Mouse (Mus musculus): ENCODE measurements around the gene Tle3.

Tle3 gene

DNA sequence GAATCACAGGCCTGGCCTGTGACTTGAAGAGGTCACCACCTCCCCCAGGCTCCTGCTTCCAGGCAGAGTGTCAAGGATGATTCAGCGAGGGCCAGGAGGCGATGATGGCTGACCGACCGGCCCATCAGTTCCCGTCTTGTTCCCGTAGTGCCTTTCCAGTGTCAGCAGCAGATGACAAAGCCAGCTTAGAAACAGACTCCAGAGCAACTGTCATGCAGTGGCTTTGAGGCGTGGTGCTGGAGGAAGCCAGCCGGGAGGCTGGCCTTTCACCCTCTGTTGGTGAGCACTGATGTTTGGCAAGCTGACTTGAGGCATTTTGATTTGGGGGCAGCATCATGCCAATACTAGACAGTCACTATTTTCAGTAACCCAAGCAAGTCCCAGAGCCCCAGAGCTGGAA, 6.3 kb downstream of the Tle3 start:
- DNase-seq, result peak; percentile 30

DNA sequence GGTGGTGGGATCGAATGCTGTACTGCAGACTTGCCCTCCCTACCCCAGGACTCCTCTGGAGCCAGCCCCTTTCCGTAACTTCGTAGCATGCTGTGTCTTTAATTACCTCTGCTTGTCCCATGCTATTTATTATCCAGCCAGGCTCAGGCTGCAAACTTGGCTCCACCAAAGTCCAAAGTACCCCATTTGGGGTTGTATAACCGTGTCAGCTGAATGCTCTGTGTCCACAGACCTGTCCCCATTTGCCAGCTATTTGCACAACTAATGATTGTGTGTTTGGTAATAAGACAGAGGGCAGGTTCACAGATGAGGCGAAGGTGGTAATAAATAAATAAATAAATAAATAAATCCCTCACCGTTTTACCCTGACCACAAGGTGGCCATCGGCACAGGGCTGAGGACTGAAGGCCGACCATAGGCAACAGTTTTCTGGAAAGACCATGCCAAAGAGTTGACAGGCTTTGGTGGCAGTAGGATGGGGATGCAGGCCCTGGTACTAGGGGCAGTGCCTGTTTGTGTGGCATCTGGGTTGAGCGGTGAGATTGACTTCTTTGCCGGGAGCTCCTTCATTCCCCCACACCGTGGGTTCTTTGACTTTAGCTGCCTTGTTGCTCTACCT, 7.0 kb downstream of the Tle3 start:
- DNase-seq, result peak; percentile 86

DNA sequence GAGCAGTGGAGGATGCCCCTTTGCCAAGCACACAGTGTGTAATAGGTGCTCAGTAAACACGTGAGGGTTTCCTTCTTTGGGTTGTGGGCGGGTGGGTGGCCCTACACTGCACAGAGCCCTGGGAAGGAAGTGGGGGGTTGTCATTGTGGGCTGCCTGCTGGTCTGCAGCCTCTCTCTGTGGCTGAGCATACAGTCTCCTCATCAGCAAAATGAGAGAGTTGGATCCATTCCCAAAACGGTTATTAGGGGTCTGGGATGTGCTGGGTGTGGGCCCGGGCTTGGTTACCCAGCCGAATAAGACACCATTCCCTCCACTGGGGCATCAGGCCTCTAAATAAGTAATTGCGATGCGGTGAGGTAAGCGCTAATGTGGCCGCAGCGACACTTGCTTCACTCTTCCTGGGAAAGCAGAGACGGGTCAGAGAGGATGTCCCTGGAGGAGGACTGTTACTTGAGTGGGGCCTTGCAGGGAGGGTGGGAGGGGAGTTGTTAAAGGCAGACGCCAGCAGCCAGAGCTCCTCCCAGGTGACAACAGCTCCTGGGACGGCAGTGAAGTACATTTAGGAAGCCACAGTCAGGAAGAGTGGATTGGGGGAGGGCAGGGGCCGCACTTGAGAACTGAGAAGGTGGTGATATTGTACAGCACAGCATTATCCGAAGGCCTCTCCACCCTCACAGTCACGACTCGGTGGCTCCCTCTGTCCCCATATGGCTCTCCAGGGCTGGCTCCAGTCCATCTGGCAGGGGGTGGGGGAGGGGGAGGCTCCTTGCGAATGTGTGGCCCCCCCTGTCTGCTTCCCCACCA, 8.3 kb downstream of the Tle3 start:
- DNase-seq, result no peak

DNA sequence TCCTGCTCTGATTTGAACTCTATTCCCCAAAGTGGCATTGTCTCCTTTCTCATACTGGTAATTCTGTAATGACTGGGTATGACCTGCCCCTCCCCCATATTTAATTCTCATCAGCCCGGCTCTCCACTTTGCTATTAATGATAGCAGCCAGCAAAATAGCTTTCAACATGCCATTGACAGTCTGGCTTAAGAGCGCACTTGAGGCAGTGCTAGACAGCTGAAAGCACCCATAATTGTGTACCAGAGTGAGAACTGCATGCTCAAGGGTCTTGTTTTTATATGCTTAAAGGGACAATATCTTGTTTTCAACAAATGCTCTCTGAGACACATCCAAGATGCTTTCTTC, 8.9 kb downstream of the Tle3 start:
- no peak for DNase-seq

DNA sequence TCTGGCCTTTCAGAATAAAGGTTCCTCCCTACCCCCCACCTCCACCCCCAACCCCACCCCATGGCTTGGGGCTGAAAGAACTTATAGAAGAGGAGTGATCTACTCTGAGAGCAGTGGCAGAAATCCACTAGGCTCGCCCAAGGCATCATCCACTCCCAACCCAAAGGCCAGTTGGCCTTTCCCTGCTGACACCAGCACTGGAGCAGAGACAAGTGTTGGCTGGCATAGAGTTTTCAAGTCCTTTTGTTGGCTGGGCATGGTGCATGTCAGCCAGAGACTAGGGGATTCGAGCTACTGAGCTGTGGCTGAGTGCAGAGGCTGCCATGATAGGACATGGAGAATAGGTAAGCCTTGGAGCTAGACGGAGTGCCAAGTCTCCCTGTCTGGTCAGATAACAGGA, 9.3 kb downstream of the Tle3 start:
- DNase-seq, result no peak

DNA sequence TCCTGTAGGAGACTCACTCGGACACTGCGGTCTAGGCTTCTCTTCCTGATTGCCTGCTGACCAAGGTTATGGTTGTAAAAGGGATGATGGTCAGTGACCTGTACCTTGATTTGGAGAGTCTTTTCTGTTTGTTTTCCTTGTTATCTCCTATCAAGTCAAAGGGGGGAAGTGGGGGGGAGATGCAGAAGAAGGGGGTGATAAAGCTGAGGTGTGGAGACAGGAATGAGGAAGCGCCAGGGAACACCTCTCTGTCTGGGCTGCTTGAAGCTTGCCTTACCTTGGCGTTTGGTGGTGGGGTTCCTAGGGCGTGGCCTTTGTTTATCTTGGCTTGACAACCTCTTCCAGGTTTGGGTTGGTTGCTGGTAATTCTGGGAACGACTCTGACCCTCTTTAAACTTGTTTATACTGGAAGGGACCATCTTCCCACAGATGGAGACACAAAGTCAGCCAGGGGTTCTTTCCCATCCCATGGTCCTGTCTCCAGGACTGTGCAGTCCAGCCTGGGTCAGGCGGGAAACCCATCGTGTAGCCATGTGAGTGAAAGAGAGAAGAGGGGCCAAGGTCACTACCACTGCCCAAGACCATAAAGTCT, 10.5 kb downstream of the Tle3 start:
- no peak for DNase-seq

DNA sequence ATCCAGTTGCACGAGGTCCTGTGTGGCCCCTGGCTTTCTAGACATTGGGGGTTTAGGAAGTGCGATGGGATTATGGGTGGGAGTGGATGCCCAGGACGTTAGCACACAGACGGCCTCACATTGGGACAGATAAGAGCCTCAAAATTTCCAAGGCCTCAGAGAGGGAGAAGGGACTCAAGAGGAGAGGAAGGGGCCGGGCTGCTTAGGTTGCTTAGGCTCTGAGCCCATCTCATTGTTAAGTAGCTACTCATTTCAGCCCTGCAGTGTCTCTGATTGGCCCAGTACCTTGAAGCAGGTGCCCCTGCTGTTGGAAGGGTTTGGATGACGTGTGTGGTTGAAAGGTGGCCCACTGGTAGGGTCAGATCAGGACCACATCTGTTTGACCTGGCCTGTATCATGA, 11.9 kb downstream of the Tle3 start:
- DNase-seq, result no peak

DNA sequence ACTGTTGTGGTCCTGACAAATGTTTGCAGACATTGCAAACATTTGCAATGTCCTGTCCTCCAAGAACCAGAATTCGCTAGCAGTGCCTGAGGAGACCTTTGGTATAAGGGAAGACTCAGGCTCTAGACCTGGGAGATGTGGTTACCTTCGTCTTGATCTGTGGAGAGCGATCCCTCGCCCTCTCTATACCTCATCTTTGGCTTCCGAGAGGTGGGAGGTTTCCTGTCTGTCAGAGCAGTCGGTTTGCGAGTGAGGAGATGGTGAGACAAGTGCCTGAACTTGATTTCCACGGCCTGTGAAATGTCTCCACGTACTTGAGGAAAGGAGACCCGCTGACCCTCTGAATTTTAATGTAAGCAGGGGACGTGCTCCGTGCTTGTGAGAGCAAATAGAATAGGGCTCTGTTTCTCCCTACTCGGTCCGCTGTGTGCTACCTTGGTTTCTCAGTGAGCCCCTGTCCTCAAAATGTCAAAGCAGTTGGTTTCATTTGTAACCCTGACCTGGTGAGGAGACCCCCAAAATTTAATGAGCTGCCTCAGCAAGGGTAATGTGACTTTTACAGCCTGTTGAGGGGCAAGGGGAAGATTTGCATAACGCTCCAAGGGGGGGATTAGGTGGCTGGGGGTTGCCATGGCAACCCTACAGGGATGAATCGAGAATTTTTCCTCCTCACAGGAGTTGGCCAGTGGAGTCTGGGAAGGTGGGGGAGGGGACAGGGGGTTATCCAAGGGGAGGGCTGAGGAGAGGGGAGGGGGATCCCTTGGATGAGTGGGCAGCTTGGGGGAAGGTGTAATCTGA, 12.7 kb downstream of the Tle3 start:
- no peak for DNase-seq

DNA sequence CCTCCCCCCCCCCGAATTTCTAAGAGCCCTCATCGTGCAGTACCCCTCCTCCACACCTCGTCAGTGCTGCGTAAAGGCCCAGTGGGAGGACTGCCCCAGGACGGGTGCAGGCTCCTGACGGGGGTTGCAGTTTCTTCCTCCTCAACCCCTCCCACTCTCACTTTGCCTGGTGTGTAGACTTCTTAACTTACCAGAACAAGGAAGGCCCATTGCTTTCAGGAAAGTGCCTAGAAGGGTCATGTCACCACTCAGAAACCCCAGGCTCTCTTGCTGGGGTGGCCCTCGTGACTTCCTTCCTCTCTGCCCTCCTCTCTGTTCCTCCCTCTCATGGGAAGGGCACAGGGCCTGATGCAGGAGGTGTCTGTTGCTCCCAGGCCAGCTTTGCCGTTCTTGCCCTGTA, 13.6 kb downstream of the Tle3 start:
- DNase-seq, result peak; percentile 15

DNA sequence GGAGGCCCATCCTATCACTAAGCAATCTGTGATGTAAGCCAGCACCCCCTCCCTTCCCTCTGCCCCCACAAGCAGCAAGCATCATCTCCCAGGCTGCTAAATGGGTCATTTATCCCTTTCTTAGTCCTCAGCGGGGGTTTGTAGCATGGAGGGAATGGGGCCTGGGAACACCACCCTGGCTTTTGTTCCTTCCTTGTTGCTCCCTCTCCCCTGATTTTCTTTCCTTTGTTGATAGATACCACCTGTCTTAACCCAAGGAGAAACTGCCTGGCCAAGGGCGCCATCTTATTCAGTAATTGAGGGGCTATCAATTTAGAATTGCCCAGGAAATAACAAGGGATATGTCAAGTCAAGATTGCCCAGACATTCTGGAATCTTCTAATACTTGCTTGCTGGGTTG, 14.1 kb downstream of the Tle3 start:
- no peak for DNase-seq

DNA sequence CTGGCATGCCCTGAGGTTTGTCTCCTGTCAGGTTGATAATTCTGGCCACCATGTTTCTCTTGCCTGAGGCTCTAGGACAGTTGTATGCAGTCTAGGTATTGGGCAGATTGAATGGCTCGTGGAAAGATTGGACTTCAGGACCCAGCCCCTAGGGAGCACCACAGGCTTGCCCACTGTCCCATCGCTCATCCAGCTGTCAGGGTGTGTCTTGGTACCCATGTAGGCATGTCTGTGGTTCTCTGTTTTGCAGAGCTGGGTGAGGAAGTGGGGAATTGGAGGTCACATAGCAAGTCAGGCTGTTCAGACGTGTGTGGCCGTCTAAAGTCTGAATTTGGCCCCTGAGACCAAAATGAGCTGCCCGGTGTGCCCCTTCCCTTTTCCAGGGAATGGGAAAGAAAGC, 15.6 kb downstream of the Tle3 start:
- no peak for DNase-seq

DNA sequence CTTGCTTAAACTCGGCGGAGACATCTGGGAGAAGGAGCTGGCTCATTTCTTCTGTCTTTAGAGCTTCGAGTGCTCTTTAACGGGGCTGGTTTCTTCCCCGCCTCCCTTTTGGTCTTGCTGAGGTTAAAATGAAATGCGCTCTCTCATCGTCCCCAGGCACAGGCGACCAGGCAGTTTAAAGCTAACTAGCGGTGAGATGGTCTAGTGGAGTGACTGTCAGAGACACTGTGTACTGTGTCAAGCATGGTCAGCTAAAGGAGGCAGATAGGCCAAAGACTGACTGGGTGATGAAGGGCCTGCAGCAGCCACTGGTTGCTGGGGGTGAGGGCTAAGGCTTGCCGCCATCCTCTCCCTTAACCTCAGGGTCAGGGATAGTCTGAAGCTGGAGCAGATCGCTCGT, 16.0 kb downstream of the Tle3 start:
- DNase-seq, result peak; percentile 43

DNA sequence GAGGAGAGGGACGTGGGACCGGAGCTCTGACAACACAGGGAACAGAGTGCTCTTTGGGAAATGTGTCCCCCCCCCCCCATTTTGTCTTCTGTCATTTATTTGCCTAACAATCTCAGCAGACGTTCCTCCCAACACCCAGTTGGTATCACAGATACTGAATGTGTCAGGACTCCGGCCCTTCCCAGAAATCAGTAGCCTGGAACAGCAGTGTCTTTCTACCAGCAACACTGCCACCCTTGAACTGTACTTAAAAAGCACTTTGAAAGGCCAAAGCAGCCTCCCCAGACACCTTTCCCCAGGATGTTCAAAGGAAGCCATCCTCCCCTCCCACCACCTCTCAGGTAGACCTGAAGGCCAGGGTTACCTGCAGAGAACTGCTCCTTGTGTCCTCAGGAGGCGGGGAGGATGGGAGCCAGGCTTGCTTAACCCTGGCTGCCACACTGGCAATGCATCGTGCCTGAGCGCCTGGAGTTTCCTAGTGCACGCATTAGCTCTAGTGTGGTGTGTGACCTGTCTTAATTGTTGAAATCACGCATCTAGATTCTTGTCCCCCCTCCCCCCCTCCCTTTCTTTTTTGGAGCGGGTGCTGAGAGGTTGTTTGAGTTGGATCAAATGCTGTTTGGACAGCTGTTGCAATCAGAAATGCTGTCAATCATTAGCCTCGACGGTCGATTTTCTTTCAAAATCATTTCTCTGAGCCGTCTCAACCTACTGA, 16.7 kb downstream of the Tle3 start:
- peak; percentile 40 for DNase-seq

DNA sequence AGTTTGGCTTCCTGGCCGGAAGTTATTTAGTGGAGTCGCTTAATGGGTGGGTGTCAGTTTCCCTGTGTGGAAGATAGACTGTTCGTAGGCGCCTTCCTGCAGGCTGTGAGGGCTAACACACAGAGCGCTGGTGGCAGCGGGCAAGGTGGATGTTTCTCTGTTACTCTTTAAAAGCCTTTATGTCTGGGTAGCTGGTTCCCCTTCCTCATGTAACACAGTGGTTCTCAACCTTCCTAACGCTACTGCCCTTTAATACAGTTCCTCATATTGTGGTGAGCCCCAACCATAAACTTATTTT, 17.2 kb downstream of the Tle3 start:
- DNase-seq, result no peak

DNA sequence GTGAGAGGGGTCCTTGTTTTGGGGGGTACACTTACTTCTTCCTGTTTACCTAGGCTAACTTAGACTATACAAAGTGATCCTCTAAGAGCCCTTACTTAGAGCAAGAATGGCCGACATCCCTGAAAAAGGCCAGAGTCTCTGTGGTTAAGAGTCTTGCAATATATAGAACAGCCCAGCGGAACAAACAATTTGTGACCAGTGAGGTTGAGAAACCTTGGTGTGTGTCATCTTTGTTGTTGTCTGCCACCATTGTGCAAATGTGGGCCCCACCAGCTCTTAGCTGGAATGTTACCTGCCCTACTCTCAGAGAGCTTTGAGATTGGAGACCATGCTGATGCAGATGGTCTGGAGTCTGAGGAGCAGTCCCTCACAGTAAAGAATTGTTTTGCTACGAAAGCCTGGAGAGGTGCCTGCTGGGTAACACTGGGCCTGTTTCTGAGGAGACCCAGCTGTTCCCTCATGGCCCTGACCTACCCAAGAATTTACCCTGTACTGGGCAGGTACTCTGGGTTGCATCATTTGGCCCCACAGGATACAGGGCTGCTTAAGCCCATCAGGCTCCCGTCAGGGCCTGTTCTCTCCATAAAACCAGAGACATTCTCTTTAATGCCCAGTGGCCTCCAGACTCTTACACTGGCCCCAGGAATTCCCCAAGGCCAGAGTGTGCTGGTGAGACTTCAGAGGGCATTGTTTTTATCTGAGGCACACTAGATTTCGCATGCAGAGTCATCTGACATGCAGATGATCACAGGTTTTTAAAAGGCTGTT, 19.6 kb downstream of the Tle3 start:
- DNase-seq, result no peak

DNA sequence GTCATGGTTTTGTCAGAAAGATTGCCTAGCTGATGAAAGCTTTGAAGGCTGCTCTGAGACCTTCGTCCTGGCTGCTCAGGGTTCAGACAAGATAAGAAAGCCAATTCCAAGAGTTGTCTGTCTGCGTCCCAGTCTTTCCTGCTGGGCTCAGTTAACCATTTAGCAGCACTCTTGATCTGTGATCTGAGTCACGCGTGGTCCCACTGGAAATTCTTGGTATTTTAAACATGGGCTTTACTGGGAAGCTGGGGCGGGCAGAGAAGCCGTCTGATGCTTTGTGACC, 20.1 kb downstream of the Tle3 start:
- no peak for DNase-seq

DNA sequence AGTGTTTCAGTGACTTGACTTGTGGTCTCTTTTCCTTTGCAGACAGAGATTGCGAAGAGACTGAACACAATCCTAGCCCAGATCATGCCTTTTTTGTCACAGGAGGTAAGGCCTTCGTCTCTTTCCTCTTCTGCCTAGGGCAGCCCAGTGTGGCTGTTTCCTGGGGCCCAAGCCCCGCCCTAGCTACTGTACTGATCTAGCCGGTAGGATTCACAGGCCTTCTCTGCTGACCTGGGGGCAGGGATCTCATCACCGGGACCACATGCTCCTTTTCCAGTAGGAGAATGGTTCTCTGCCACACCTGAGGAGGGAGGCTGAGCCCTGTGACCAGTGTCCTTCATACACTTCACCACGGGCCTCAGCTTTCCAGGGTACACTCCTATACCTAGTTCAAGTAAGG, 21.0 kb downstream of the Tle3 start:
- DNase-seq, result no peak

DNA sequence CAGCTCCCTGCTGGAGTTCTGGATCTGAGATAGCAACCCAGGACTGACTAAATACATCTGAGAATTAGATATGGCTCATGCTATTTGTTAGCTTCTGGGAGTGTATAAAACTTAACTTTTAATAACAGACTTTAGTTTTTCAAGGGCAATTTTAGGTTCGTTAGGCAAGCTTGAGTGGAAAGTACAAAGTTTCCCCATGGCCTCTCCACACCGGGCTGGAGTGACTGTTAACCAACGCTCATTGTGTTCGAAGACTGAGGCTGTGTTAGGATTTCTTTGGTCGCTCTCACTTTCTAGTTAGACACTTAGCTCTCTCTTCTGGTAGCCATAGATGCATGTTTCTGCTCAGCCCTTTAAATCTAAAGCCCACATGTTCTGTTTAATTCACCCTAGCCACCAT, 21.7 kb downstream of the Tle3 start:
- DNase-seq, result peak; percentile 22

DNA sequence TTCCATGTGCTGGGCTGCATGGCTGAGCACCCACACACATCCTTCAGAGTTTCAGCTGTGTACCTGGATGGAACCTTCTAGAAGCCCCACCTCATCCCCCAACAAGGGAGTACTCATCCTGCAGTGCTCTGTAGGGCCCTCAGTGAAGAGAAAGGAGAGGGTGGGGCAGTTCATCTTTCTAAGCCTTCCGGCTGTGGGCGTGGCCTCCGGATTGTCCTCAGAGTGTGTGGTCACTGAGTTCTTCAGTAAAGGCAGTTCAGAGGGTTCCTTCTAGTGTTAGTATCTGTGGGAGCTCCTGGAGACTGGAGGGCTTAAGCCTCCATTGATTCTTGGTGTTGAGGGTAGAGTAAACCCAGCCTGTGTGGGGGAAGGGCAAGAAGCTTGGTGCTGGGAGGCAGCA, 22.9 kb downstream of the Tle3 start:
- no peak for DNase-seq

DNA sequence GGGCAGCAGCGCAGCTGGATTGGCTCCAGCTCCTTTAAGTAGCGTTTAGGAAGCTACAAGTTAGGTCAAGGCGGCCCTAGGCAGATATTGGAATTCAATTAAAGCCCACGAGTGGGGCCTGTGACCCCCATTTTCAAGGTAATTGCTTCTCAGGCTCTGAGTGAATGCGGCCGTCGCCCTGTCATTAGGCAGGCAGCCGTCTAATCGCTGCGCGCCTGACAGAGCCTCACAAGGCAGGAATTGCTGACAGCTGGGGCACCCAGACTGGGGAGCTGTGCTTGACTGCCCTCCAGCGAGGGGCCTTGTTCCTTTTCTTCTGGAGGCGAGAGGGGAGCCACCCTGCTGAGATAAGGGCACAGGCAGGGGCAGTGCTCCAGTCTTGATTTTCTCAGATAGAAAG, 24.3 kb downstream of the Tle3 start:
- DNase-seq, result no peak

DNA sequence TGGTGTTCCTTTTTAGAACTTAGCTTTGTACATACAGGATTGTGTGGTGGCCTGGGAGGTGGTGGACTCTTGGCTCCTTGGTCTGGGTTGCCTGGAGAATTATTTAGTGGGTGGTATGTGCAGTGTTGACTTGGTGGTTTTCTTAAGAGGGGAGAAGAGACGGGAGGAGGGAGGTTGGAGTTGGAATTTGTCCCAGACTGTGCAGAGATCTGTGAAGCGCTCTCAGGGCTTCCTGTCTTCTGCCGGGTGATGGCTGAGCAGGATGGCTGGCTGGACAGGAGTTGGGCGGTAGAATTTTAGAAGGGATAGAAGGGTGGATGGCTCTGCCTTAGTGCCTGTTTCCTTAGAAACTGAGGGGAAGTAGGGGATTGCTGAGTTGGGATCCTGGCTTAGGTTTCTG, 25.0 kb downstream of the Tle3 start:
- DNase-seq, result peak; percentile 26

DNA sequence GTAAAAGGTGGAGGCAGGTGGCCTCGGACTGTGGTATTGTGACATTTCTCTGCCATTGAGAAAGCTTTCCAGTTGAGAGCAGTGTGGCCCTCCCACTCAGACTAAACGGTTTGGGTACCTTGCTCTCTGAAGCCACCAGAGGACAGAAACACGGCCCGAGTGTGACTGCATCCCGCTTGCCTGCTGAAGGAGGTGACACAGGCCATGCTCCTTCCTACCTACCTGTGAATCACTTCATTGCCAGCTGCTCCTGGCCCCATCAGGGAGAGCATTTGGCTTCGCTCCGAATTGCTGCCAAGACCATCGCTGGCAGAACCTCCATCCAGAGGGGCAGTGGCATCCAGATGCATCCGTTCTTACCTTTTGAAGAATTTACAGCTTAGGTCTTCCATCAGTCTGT, 26.0 kb downstream of the Tle3 start:
- DNase-seq, result no peak

DNA sequence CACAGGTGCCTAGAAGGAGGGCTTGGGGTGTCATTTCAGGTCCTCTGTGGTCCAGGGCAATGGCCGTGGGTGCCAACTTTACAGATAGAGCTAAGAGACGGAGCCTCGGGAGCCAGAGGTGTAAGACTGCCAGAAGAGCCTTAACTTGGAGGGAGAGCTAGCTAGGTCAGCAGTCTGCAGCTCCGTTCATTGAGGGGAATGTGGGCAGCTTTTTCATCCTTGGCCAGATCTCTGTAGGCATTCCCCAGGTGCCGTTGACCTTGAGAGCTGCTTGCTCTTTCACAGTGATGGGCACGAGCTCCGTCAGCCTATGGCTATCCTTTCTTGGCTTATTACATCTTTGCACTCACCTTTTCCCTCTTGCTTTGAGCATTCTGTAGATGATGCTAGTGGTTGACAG, 28.0 kb downstream of the Tle3 start:
- peak; percentile 44 for DNase-seq

Measured in kidney, adult 11 months (tissue).